Mouse (Mus musculus) lung, postnatal 25 days (tissue): ENCODE data around the gene Unk.

ENCODE experiments used
- DNase-seq: peaks from one replicate; pipeline ENCODE4 v3.0.0; 2022; ENCODE audit warnings: low spot score

Gene Unk

DNA sequence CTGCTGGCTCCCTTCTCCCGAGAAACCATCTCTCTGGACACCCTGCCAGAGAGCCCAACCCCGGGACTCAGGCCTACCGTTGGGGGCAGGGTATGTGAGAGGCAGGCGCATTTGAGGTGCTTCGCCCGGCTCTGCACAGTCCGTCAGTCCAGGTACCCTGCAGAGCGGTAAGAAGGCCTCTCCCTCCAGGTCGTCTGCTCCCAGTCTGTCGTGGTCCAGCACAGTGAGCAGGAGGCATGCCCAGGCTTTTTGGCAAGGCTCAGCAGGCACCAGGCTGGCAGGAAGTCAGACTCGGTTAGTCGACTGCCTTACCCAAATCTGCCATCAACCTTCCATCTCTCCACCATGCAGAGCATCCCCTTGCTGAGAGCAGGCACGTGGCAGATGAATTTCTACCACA, 33.4 kb downstream of the Unk start:
- no peak for DNase-seq

DNA sequence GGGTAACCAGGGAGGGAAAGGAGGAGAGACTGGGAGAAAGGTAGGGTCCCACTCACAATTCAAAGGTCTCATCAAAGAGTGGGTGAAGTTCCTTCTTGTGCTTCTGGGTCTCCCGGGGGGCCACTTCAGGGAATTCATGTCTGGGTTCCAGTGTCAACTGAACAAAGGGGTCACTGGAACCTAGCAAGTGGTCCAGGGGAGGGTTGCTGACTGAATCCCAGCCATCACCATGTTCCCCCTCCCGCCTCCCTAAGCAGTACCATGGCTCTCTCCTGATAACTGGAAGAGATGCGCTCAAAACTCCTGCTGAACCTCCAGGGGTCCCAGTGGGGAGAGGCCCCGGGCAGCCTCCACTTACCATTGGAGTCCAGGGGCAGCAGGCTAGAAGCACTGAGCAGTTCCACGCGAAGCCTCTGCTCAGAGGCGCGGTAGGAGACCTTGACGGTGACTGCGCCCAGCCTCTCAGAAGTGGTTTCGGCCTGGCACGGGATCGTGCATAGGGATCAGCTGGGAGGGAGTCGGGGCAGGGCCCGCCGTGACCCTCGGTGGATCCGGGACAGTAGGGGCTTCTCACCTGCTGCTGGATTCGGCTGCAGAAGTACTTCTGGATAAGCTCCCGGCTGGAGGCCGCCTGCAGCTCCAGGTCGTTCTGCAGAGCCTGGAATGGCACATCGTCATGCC, 34.2 kb downstream of the Unk start:
- DNase-seq, result no peak

DNA sequence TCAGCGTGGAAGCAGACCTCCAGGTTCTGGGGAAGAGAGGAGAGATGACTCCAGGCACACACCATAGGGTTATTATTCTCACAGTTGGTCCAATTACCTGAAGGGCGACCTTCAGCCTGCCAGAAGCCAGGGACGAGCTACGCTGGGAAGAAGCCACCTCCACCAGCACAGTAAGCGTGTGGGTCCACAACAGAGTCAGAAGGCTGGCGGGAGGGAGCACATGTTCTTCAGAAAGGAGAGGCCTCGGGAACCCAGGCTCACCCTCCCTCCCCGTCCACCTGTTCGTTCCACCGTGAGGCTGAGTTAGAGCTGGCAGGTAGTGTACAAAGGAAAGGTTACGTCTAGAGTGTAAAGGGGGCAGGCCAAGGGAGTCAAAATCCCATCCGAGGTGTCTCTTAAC, 35.2 kb downstream of the Unk start:
- no peak for DNase-seq

DNA sequence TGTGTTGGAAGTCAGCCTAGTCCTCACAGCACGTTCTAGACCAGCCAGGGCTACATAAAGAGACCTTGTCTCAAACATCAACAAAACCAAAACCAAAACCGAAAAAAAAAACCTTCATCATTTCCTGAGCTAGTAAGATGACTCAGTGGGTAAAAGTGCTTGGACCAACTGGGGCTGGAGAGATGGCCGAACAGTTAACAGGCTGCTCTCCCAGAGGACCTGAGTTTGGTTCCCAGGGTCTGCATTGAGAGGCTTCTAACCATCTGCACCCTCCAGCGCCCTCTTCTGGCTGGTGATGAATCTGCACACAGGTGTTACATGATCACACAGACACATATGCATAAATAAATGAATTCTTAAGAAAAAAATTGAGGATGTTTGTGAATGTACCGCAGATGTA, 41.4 kb downstream of the Unk start:
- DNase-seq, result no peak

DNA sequence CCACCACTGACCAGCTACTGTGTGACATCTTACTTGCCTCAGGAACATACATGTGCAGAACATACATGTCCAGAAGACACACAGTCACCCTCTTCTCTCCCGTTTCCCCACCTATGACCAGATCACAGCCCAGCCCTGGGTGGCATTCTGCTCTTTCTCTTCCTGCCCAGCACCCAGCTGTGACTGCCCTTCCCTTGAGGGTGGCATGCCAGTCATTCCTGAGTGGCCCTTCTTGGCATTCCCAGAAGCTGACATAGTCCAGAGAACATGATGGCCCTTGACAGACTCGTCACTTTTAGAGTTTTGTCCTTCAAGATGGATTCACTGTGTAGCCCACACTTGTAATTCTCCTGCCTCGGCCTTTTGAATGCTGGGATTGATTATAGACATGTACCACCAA, 42.5 kb downstream of the Unk start:
- DNase-seq, result peak; percentile 74

DNA sequence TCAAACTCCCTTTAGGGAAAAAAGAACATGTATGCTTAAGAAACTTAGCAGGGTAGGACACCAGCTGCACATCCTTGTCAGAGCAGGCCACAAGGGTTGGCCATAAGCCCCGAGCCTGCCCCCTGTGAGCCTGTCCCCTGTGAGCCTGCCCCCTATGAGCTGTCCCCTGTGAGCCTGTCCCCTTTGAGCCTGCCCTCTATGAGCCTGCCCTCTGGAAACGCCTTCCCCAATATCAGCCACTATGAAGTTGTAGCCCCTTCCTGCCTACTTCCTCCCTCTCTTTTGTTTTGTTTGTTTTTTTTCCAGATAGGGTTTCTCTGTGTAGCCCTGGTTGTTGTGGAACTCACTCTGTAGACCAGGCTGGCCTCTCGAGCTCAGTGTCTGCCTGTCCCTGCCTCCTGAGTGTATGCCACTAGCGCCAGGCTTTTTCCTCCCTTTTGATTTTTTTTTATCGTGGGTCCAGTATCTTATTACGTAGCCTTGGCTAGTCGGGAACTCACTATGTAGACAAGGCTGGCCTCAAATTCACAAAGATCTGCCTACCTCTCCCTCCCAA, 44.4 kb downstream of the Unk start:
- no peak for DNase-seq

DNA sequence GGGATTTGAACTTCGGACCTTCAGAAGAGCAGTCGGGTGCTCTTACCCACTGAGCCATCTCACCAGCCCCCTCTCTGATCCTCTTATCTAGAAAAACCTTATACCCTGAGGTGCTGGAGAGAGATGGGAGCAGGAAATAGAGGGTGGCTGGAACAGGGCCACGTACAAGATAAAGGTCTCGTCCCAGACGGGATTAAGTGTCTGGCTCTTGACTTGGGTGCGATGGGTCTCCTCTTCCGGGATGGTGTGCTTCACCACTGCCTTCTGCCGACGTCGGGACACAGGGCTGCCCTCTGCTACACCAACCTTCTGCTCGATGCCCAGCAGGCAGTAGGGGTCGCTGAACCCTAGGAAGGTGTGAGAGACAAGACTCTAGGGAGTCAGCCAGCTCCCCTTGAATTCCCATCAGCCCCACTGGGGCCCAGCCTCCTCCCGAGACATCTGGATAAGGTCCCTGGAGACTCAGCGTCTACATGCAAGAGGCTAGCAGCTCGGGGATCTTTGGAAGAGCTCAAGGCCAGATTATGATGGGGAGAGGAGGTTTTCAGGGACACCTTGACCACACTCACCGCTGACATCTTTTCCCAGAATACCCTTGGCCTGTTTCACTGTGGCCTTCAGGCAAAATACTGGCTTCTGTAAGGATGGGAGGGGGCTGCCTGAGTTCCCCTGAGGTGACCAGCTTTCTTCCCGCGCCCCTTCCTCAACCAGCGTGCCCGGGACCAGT, 45.6 kb downstream of the Unk start:
- DNase-seq, result no peak

DNA sequence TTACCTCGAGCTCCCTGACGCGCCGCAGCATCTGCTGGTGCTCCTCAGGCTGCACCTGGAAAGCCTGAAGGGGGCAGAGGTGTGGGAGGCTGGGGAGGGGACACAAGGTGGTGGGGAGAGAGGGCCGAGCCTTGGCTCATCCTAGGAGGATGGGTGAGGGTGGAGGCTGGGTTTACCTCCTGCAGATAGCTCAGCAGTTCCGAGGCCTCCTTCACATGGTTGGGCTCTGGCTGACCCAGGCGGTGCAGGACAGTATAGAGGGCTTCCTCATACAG, 46.1 kb downstream of the Unk start:
- no peak for DNase-seq

DNA sequence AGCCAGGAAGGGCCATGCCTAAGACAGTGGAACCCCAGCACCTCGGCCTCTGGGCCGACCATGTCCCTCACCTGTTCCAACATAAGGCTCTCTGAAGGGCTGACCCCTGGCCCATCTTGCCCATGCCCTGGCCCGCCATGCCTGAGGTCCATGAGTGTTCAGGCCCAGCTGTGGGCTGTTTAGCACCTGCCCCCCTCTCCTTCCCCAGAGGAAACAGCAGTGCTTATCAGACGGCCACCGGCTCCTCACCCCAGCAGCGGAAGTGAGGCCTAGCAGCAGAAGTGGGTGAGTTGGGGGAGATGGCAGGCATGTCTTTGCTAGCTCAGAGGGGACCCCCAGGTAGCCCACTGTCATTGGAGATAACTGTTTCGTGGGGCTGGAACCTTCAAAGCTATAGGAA, 46.7 kb downstream of the Unk start:
- DNase-seq, result no peak

DNA sequence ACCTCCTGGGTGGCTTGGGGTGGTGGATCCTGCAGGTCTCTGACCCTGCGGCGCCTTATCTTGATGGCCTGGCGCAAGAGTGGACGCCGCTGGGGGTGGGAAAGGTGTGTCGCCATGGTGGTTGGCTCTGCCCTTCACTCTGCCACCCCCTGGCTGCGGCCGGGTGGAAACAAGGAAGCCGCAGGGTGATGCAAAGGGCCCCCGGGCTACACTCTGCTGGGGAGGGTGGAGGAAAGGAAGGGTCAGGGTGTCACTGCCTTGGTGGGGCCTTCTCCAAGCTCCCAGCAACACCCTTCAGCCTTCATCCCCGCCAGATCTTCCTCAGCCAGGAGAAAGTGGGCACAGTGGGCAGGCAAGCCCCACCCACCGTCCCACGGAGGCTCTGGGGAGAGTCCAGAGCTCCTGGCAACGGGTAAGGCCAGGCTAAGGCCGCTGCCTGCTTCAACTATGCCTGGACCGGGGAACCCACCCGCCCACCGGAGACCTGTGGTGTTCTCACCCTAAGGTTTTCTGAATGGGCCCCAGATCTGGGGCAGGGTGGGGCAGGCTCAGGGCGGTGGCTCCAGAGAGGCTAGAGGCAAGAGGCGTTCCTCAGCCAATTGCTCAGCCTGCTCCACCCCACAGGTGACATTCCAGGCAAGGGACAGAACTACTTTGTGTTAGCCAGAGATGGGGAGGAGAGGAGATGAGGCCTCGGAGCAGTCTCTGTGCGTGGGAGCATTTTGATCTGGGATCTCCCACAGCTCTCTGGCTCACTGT, 47.5 kb downstream of the Unk start, which contains the start of gene Unc13d:
TSS of gene Unc13d (minus strand) at position 516 of the 759 bp plus-strand sequence.
- DNase-seq, result peak; percentile 82

DNA sequence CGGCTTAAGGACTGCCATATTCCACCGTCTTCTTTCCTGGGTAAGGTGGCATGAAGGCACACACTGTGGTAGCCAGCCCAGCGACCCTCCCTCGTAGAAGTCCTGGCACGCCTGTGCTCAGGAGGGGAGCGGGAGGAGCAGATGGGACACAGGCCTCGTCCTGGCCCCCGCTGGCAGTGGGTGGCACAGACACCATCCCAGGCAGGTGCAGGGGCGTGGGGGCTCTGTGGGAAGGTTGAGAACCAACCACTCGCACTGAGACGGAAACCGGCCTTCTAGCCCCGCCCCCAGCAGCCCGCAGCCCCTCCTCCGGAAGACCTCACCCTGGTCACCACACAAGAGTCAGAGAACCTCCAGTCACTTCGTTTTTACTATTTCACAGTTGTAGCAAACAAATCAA, 48.1 kb downstream of the Unk start:
- peak; percentile 82 for DNase-seq

DNA sequence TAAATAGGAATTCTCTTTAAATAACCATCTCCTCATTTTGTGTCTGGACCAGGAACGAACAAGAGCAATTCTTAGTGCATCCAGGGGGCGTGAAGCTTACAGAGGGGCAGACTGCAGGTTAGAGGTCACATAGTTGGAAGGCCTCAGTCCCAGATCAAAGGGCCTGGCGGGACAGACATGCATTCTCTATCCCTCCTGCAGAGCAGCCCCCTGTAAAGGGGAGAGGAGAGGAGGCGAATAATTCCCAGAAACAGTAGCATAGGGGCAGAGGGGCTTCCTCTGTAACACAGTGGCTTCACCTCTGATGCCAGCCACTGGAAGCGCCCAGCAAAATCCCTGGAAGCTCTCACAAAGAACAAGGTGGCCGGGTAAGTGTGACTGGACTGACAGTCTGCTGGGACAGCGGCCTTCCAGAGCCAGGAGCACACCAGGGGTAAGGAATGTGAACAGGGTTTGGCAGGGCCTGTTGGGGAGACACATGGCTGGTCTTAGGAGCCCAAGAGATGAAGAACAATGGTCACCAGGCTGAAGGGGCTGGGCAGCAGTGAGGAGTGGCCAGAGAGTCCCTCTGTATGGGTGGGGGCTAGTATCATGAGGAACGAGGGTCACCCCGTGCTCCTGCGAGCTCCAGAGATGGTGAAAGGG, 48.7 kb downstream of the Unk start:
- DNase-seq, result no peak

DNA sequence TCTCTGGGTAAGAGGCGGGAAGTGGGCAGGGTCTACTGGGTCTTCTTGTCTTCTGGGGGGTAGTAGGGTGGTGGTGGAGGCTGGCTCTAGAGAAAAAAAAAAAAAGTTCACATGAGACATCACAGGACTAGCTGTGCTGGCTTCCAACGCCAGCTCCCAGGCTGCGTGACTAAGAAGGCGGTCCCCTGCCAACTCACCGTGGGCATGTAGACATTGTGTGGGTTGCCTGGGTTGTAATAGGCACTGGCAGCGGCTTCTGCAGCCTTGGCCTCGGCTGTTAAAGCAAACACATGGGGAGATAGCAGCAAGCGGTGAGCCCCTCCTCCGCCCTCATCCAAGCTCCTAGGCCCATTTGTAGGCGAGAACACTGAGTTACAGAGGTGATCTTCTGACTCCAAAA, 49.4 kb downstream of the Unk start:
- no peak for DNase-seq

DNA sequence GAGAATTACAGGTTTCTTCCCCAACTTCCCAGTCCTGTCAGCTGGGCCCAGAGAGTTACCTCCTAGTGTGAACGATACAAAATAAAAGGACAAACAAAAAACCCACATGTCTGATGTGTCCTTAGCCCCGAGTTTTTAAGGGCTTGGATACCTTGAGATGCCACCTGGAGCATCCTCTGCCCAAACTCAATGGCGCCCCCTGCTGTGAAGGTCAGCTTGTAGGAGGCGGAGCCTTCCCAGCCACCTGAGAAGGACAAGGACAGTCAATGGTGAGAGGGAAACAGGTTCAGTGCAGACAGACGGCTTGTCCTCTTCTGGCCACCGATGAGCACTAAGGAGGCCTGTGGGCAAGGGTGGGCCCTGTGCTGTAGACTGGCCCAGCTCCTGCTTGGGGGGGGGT, 51.0 kb downstream of the Unk start:
- DNase-seq, result peak; percentile 61

DNA sequence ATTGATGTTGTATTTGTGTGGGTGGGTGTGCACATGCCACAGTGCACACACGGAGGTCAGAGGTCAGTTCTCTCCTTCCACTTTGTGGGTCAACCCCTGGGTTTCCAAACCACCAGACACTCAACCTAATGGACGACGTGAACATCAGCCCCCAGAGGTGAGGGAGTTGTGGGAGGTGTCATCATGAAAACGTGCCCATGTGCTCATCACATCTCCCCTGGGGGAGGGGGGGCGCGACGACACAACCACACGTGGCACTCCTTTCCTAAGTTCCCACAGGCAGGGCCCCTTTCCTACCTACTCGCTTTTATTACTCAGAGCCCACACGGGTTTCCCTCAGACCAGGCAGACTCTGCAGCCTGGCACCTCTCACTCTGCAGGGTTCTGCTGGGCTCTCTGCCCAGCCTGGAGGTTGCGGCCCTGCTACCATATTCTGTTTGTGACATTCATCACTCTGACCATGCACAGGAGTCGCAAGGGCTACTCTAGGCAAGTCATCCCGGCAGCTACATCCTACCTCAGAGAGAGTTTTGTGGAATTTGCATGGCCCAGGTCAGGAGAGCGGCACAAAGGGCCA, 53.1 kb downstream of the Unk start:
- DNase-seq, result no peak

DNA sequence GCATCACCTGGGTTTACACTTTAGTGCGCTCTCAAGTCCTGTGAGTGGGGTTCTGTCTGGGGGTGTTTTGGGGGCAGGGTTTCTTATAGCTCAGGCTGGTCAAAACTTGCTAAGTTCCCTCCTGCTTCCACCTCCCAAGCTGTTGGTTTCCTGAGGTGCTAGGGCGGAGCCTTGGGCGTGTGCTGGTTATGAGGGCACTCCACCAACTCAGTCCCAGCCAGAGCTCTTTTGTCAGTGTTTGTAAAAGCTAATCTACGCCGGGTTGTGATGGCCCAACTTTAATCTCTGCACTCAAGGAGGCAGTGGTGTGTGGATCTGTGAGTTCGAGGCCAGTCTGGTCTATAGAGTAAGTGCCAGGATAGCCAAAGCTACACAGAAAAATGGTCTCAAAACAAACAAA, 54.0 kb downstream of the Unk start:
- DNase-seq, result no peak

DNA sequence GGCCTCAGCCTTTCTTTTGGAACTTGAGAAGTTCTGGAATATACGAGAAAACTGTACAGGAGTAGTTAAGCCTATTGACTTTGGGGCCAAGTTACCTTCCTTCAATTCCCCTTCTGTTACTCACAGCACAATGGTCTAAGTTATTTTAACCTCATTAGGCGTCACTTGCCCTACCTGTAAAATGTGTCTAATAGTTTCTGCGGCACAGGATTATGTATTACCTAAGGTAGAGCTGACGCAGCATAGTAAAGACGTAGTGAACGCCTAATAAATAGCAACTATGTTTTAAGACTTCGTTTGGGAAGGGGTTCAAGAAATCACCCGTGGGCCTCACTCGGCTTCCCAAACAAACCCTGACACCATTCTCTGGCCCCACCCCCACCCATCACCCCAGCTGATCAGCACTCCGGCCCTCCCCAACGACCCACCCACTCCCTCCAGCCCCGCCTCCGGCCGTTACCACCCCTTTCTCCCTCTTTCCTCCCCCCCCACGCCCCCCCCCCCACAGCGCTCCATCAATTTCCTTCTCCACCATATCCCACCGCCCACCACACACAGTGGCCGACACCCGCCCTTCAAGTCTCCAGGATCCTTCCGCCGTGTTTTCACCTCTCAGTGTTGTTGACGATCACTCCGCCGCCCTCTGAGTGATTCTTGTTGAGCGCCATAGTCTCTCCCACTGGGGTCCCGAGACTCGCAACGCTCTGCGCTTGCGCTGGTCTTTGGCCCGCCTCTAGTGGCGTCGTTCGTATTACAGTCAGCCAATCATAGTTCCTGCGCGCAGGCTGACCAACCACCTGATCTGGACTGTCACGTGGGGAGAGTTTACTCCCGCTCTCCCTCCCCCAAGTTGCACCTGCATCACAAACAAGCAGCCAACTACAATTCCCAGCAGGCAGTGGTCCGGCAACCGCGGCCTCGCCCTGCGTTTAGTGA, 56.4 kb downstream of the Unk start, which contains the start of gene Wbp2:
TSS of gene Wbp2 (minus strand) at position 738 of the 936 bp plus-strand sequence.
- DNase-seq, result peak; percentile 99

DNA sequence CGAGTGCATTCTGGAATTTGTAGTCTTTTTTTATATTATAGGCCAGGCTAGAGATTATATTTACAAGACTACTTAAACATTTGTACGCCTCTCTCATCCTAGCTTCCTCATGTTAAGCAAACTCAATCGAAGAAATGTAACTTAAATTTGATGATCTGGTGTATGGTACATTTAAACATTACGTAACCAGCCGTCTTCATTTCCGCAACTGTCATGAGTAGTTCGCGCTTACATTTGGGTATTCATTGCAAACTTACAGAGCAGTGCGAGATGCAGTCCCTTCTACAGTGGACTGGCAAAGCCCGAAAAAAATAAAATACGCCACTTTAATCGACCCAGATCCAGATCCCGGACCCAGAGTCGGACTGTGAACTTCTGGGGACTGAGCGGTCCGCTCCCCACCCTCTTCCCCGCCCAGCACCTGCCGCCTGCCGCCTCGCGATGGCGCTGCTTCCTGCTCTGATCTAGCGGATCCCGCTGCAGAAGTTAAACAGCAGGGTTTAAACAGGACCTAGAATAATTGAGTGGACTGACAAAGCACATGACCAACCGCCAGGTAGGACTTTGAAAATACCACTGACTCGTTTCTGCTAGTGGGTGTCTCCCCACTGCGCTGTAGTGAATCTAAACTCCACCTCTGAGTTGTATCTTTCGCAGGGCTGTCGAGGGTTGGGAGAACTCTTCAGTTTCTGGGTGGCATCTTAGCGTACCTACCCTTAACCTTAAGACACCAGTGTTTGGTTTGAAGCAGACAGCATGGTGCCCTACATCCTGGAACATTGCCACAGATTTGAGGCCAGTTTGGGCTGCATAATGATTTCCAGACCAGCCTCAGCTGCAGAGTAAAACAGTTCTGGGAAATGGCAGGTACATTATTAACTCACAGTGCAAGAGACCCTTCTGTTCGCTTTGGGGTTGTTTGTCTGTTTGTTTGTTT, 57.3 kb downstream of the Unk start:
- peak; percentile 91 for DNase-seq

DNA sequence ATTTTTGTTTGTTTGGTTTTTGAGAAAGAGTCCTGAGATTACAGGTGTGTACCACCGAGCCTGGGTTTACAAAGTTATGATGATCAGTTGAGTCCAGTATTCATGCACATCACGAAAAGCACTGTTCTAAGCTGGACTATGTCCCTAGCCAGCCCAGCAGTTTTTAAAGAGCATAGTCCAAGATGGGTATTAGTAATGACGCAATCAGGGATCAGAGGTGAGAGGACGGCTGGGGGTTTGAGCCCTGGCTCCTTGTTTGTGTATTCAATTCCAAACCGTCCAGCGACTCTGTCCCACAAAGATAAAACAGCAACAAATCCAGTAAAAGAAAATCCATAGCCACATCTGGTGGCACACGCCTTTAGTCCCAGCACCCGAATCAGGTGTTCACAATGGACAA, 58.1 kb downstream of the Unk start:
- DNase-seq, result no peak
